Mouse (Mus musculus): Measurements from ENCODE around the gene Abhd18. TPM values are rescaled to one million over a fixed set of nuclear protein-coding genes. Genes with fewer than 3 reads are reported as not detected.

The Abhd18 gene
- polyA plus RNA-seq, 1 experiment from 2014 or later: 20.1 TPM

GRCm38 (mm10) chr3:40938592-40938991 is 91.8 kb downstream of the Abhd18 start:
- no peak for ATAC-seq (replicated peaks; ENCODE audit: extremely low read depth, insufficient read depth, low FRiP score)
- Histone ChIP-seq H3K9ac (ENCODE audit: low read length) (no peak overlapping the region), H3K27ac (ENCODE audit: low read length) (no peak overlapping the region), H3K4me2 (ENCODE audit: low read depth, low read length) (no peak overlapping the region), H3K27me3 (ENCODE audit: control insufficient read depth, insufficient read depth, low read length) (no peaks in the 10 kb centered on the region), H3K9me3 (replicated peaks; ENCODE audit: control insufficient read depth, low read length) (peaks cover 3% of the 10 kb centered on the region; the same call in 1 of the 2 replicates), H3K4me1 (ENCODE audit: control insufficient read depth, insufficient read depth, low read length) (no peaks in the 10 kb centered on the region), H3K36me3 (ENCODE audit: control insufficient read depth, insufficient read depth) (peaks cover 14% of the 10 kb centered on the region), H3K4me3 (ENCODE audit: low read length) (no peak overlapping the region)
- 95% methylated on average over 4 of the region's 4 CpGs for WGBS

- H3K27ac ChIP-seq (ENCODE audit: low read length): no peak overlapping the region
- no peaks in the 10 kb centered on the region for H3K27me3 ChIP-seq (ENCODE audit: control insufficient read depth, insufficient read depth, low read length)
- ATAC-seq (replicated peaks; ENCODE audit: extremely low read depth, insufficient read depth, low FRiP score): no peak
- no peak overlapping the region for H3K4me3 ChIP-seq (ENCODE audit: low read length)
- H3K36me3 ChIP-seq (ENCODE audit: control insufficient read depth, insufficient read depth): peaks cover 10% of the 10 kb centered on the region
- H3K9me3 ChIP-seq (replicated peaks; ENCODE audit: control insufficient read depth, low read length): peaks cover under 1% of the 10 kb centered on the region; the same call in 1 of the 2 replicates
- H3K9ac ChIP-seq (ENCODE audit: low read length): no peak overlapping the region
- no peak overlapping the region for H3K4me2 ChIP-seq (ENCODE audit: low read depth, low read length)
- no peaks in the 10 kb centered on the region for H3K4me1 ChIP-seq (ENCODE audit: control insufficient read depth, insufficient read depth, low read length)
Measured at GRCm38 (mm10) chr3:40939019-40939418, 92.2 kb downstream of the Abhd18 start.

GRCm38 (mm10) chr3:40949170-40949902 is 102.6 kb downstream of the Abhd18 start, which contains the start of gene Larp1b:
Larp1b (plus strand) TSS chr3:40949828.
- WGBS: under 1% methylated on average over 66 of the region's 66 CpGs

GRCm38 (mm10) chr3:40949903-40950600 is 103.3 kb downstream of the Abhd18 start:
- Histone ChIP-seq H3K4me3 (ENCODE audit: low read length) (peak overlapping the region; percentile 91), H3K4me1 (ENCODE audit: control insufficient read depth, insufficient read depth, low read length) (peaks cover 4% of the 10 kb centered on the region), H3K9ac (ENCODE audit: low read length) (peak overlapping the region; percentile 88), H3K27ac (ENCODE audit: low read length) (peak overlapping the region; percentile 90), H3K4me2 (ENCODE audit: low read depth, low read length) (peak overlapping the region; percentile 96), H3K36me3 (ENCODE audit: control insufficient read depth, insufficient read depth) (no peaks in the 10 kb centered on the region), H3K9me3 (replicated peaks; ENCODE audit: control insufficient read depth, low read length) (no peaks in the 10 kb centered on the region), H3K27me3 (ENCODE audit: control insufficient read depth, insufficient read depth, low read length) (no peaks in the 10 kb centered on the region)
- ATAC-seq (replicated peaks; ENCODE audit: extremely low read depth, insufficient read depth, low FRiP score): peak; percentile 15
- under 1% methylated on average over 97 of the region's 118 CpGs for WGBS

More at GRCm38 (mm10) chr3:40949170-40949902, 102.6 kb downstream of the Abhd18 start, which contains the start of gene Larp1b:
- no peaks in the 10 kb centered on the region for H3K36me3 ChIP-seq (ENCODE audit: control insufficient read depth, insufficient read depth)
- peak within 1 kb of the TSS; percentile 91 for H3K4me3 ChIP-seq (ENCODE audit: low read length)
- no peaks in the 10 kb centered on the region for H3K27me3 ChIP-seq (ENCODE audit: control insufficient read depth, insufficient read depth, low read length)
- H3K4me2 ChIP-seq (ENCODE audit: low read depth, low read length): peak within 1 kb of the TSS; percentile 96
- peak within 1 kb of the TSS; percentile 90 for H3K27ac ChIP-seq (ENCODE audit: low read length)
- peak within 1 kb of the TSS; percentile 88 for H3K9ac ChIP-seq (ENCODE audit: low read length)
- peak; percentile 95 for ATAC-seq (replicated peaks; ENCODE audit: extremely low read depth, insufficient read depth, low FRiP score)
- no peaks in the 10 kb centered on the region for H3K9me3 ChIP-seq (replicated peaks; ENCODE audit: control insufficient read depth, low read length)
- H3K4me1 ChIP-seq (ENCODE audit: control insufficient read depth, insufficient read depth, low read length): peaks cover 4% of the 10 kb centered on the region

GRCm38 (mm10) chr3:40950601-40951201 is 103.9 kb downstream of the Abhd18 start:
- no peaks in the 10 kb centered on the region for H3K36me3 ChIP-seq (ENCODE audit: control insufficient read depth, insufficient read depth)
- H3K9ac ChIP-seq (ENCODE audit: low read length): peak overlapping the region; percentile 88
- H3K9me3 ChIP-seq (replicated peaks; ENCODE audit: control insufficient read depth, low read length): no peaks in the 10 kb centered on the region
- H3K4me1 ChIP-seq (ENCODE audit: control insufficient read depth, insufficient read depth, low read length): peaks cover 4% of the 10 kb centered on the region
- peak overlapping the region; percentile 90 for H3K27ac ChIP-seq (ENCODE audit: low read length)
- peak overlapping the region; percentile 96 for H3K4me2 ChIP-seq (ENCODE audit: low read depth, low read length)
- 0 out of 2 replicates have a peak, but pooled peaks have one; percentile 7 for ATAC-seq (replicated peaks; ENCODE audit: extremely low read depth, insufficient read depth, low FRiP score)
- peak overlapping the region; percentile 91 for H3K4me3 ChIP-seq (ENCODE audit: low read length)
- WGBS: under 1% methylated on average over 43 of the region's 43 CpGs
- no peaks in the 10 kb centered on the region for H3K27me3 ChIP-seq (ENCODE audit: control insufficient read depth, insufficient read depth, low read length)

GRCm38 (mm10) chr3:40951365-40951764 is 104.6 kb downstream of the Abhd18 start:
- ATAC-seq (replicated peaks; ENCODE audit: extremely low read depth, insufficient read depth, low FRiP score): no peak
- no peaks in the 10 kb centered on the region for H3K36me3 ChIP-seq (ENCODE audit: control insufficient read depth, insufficient read depth)
- peak overlapping the region; percentile 96 for H3K4me2 ChIP-seq (ENCODE audit: low read depth, low read length)
- H3K4me3 ChIP-seq (ENCODE audit: low read length): peak overlapping the region; percentile 91
- 11% methylated on average over 7 of the region's 7 CpGs for WGBS
- peak overlapping the region; percentile 88 for H3K9ac ChIP-seq (ENCODE audit: low read length)
- no peaks in the 10 kb centered on the region for H3K27me3 ChIP-seq (ENCODE audit: control insufficient read depth, insufficient read depth, low read length)
- peak overlapping the region; percentile 90 for H3K27ac ChIP-seq (ENCODE audit: low read length)
- H3K9me3 ChIP-seq (replicated peaks; ENCODE audit: control insufficient read depth, low read length): no peaks in the 10 kb centered on the region
- peaks cover 4% of the 10 kb centered on the region for H3K4me1 ChIP-seq (ENCODE audit: control insufficient read depth, insufficient read depth, low read length)

GRCm38 (mm10) chr3:40952606-40953005 is 105.8 kb downstream of the Abhd18 start:
- ATAC-seq (replicated peaks; ENCODE audit: extremely low read depth, insufficient read depth, low FRiP score): no peak
- Histone ChIP-seq H3K4me1 (ENCODE audit: control insufficient read depth, insufficient read depth, low read length) (peaks cover 4% of the 10 kb centered on the region), H3K9ac (ENCODE audit: low read length) (no peak overlapping the region), H3K4me2 (ENCODE audit: low read depth, low read length) (no peak overlapping the region), H3K27ac (ENCODE audit: low read length) (no peak overlapping the region), H3K36me3 (ENCODE audit: control insufficient read depth, insufficient read depth) (no peaks in the 10 kb centered on the region), H3K4me3 (ENCODE audit: low read length) (no peak overlapping the region), H3K9me3 (replicated peaks; ENCODE audit: control insufficient read depth, low read length) (no peaks in the 10 kb centered on the region), H3K27me3 (ENCODE audit: control insufficient read depth, insufficient read depth, low read length) (no peaks in the 10 kb centered on the region)

GRCm38 (mm10) chr3:40954792-40955191 is 108.0 kb downstream of the Abhd18 start:
- Histone ChIP-seq H3K27ac (ENCODE audit: low read length) (no peak overlapping the region), H3K36me3 (ENCODE audit: control insufficient read depth, insufficient read depth) (no peaks in the 10 kb centered on the region), H3K9ac (ENCODE audit: low read length) (no peak overlapping the region), H3K4me2 (ENCODE audit: low read depth, low read length) (no peak overlapping the region), H3K4me1 (ENCODE audit: control insufficient read depth, insufficient read depth, low read length) (peaks cover 4% of the 10 kb centered on the region), H3K9me3 (replicated peaks; ENCODE audit: control insufficient read depth, low read length) (no peaks in the 10 kb centered on the region), H3K4me3 (ENCODE audit: low read length) (no peak overlapping the region), H3K27me3 (ENCODE audit: control insufficient read depth, insufficient read depth, low read length) (no peaks in the 10 kb centered on the region)
- no peak for ATAC-seq (replicated peaks; ENCODE audit: extremely low read depth, insufficient read depth, low FRiP score)
- WGBS: 73% methylated on average over 1 of the region's 1 CpGs

- Histone ChIP-seq H3K9ac (ENCODE audit: low read length) (no peak overlapping the region), H3K27me3 (ENCODE audit: control insufficient read depth, insufficient read depth, low read length) (no peaks in the 10 kb centered on the region), H3K27ac (ENCODE audit: low read length) (no peak overlapping the region), H3K4me1 (ENCODE audit: control insufficient read depth, insufficient read depth, low read length) (no peaks in the 10 kb centered on the region), H3K4me3 (ENCODE audit: low read length) (no peak overlapping the region), H3K9me3 (replicated peaks; ENCODE audit: control insufficient read depth, low read length) (no peaks in the 10 kb centered on the region), H3K36me3 (ENCODE audit: control insufficient read depth, insufficient read depth) (no peaks in the 10 kb centered on the region), H3K4me2 (ENCODE audit: low read depth, low read length) (no peak overlapping the region)
- no peak for ATAC-seq (replicated peaks; ENCODE audit: extremely low read depth, insufficient read depth, low FRiP score)
Measured at GRCm38 (mm10) chr3:40958831-40959230, 112.1 kb downstream of the Abhd18 start.

All from heart, embryonic 16.5 days (tissue).